Mouse (Mus musculus) bone marrow macrophage, adult 2 months (primary cell): ENCODE measurements around the gene Defb21.

ENCODE experiments used
- CTCF ChIP-seq: IDR thresholded peaks from 2 replicates; pipeline ENCODE4 v1.5.1; 2012; ENCODE audit warnings: low read depth, mild to moderate bottlenecking, low read length, moderate library complexity
- POLR2A ChIP-seq: IDR thresholded peaks from 2 replicates; pipeline ENCODE4 v1.6.1; 2012; ENCODE audit warnings: mild to moderate bottlenecking, low read depth, low read length, borderline replicate concordance

DNA sequence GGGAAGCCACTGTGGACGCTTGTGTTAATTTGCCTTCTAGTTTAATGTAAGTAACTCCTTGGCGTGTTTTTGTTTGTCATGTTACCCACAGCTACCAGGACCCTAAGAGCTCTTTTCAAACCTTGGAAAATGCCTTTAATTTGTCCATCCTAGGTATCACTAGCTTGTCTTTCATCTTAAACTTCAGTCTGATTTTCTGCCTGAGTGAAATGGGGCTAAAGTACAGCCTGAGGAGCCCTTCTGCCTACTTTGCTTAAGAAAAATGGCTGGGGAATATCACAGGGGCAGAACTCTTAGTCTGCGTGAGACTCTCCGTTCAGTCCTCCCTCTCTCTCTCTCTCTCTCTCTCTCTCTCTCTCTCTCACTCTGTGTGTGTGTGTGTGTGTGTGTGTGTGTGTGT lies 2.7 kb upstream of the Defb21 start:
- TF ChIP-seq CTCF = no peak
- TF ChIP-seq POLR2A = no peak
